Mouse (Mus musculus) intestine, embryonic 14.5 days (tissue): ENCODE results near the gene Upf2. TPM values are rescaled to one million over a fixed set of nuclear protein-coding genes. Genes with fewer than 3 reads are reported as not detected.
"Not testable (repeated sequence)": the region's sequence is repeated elsewhere in the genome, so short reads cannot be mapped to it uniquely, and the experiment has no call there.

Source experiments
- ATAC-seq: fragments of 200-750 bp; cut with Nextera tagmentation; replicated peaks from 2 replicates; pipeline ENCODE4 v1.8.0; 2017; ENCODE audit warnings: low read depth, moderate number of reproducible peaks, moderate TSS enrichment, moderate library complexity; ENCODE audit not compliant: low FRiP score, low TSS enrichment
- DNase-seq: peaks from one replicate; pipeline ENCODE4 v3.0.0-alpha.2; 2018; ENCODE audit warnings: low spot score
- H3K27ac ChIP-seq: fragments of 300-500 bp; sonication (generic); 2 replicates; pipeline ENCODE4 v1.5.1; 2014; ENCODE audit warnings: low read depth, mild to moderate bottlenecking, control low read depth
- H3K27me3 ChIP-seq: fragments of 300-500 bp; sonication (generic); replicated peaks from 2 replicates; pipeline ENCODE4 v1.6.1; 2014; ENCODE audit warnings: low read length, control low read depth; ENCODE audit not compliant: control insufficient read depth, insufficient read depth
- H3K36me3 ChIP-seq: fragments of 300-500 bp; sonication (generic); 2 replicates; pipeline ENCODE4 v1.6.1; 2014; ENCODE audit warnings: low read length, control low read depth; ENCODE audit not compliant: control insufficient read depth, insufficient read depth
- H3K4me1 ChIP-seq: fragments of 300-500 bp; sonication (generic); replicated peaks from 2 replicates; pipeline ENCODE4 v1.6.1; 2014; ENCODE audit warnings: low read length, control low read depth, mixed read lengths; ENCODE audit not compliant: control insufficient read depth, insufficient read depth
- H3K4me2 ChIP-seq: fragments of 300-500 bp; sonication (generic); 2 replicates; pipeline ENCODE4 v1.6.1; 2014; ENCODE audit warnings: low read length
- H3K4me3 ChIP-seq: fragments of 300-500 bp; sonication (generic); 2 replicates; pipeline ENCODE4 v1.5.1; 2014; ENCODE audit warnings: low read depth, low read length, control low read depth, mixed read lengths
- H3K9ac ChIP-seq: fragments of 300-500 bp; sonication (generic); 2 replicates; pipeline ENCODE4 v1.6.1; 2014; ENCODE audit warnings: mild to moderate bottlenecking, low read length
- H3K9me3 ChIP-seq: fragments of 300-500 bp; sonication (generic); 2 replicates; pipeline ENCODE4 v1.6.1; 2016; ENCODE audit warnings: low read length, control low read depth; ENCODE audit not compliant: control insufficient read depth
- WGBS: fragments of 180-500 bp; shearing (Covaris S2); extraction: QIAGEN DNeasy Blood & Tissue Kit; methylation state at CpG from one replicate; pipeline ENCODE4 v1.1.7; 2014; 5-methylcytosine and 5-hydroxymethylcytosine counted together
- polyA plus RNA-seq: library from polyadenylated mRNA; unstranded; fragments of >200 nt; fragmentation: Nextera tagmentation; extraction: Ambion mirVana; gene quantifications from 2 replicates; pipeline ENCODE4 v1.2.1, GENCODE M21; 2014

Gene Upf2
- polyA plus RNA-seq, 1 experiment from 2014 or later = 11.5 TPM

- H3K4me3 ChIP-seq = no peak overlapping the region
- no peak overlapping the region for H3K4me2 ChIP-seq
- H3K4me1 ChIP-seq = no peaks in the 10 kb centered on the region
- 86% methylated on average over 2 of the region's 2 CpGs for WGBS
- H3K9me3 ChIP-seq = no peaks in the 10 kb centered on the region
- DNase-seq = no peak
- H3K36me3 ChIP-seq = peaks cover 70% of the 10 kb centered on the region
- H3K9ac ChIP-seq = no peak overlapping the region
- no peak for ATAC-seq
- no peaks in the 10 kb centered on the region for H3K27me3 ChIP-seq
- no peak overlapping the region for H3K27ac ChIP-seq
Observed at GRCm38 (mm10) chr2:5962265-5962664, 11.0 kb downstream of the Upf2 start.

GRCm38 (mm10) chr2:5963729-5964128, 12.5 kb downstream of the Upf2 start:
- not testable (repeated sequence) for DNase-seq, H3K9me3 ChIP-seq, H3K27me3 ChIP-seq, ATAC-seq, H3K4me3 ChIP-seq, H3K27ac ChIP-seq, H3K9ac ChIP-seq, H3K4me2 ChIP-seq, H3K4me1 ChIP-seq
- 89% methylated on average over 4 of the region's 4 CpGs for WGBS
- peaks cover 56% of the 10 kb centered on the region for H3K36me3 ChIP-seq

GRCm38 (mm10) chr2:5965972-5966371, 14.7 kb downstream of the Upf2 start:
- no peak for ATAC-seq
- Histone ChIP-seq H3K36me3 (peaks cover 38% of the 10 kb centered on the region), H3K4me2 (no peak overlapping the region), H3K9me3 (no peaks in the 10 kb centered on the region), H3K4me3 (no peak overlapping the region), H3K9ac (no peak overlapping the region), H3K27me3 (no peaks in the 10 kb centered on the region), H3K27ac (no peak overlapping the region), H3K4me1 (no peaks in the 10 kb centered on the region)
- WGBS = 93% methylated on average over 3 of the region's 3 CpGs
- DNase-seq = no peak

- WGBS = 91% methylated on average over 3 of the region's 3 CpGs
- not testable (repeated sequence) for ATAC-seq, H3K4me3 ChIP-seq, H3K4me1 ChIP-seq, H3K9me3 ChIP-seq, H3K27me3 ChIP-seq, H3K27ac ChIP-seq, H3K9ac ChIP-seq, DNase-seq, H3K4me2 ChIP-seq
- peaks cover 23% of the 10 kb centered on the region for H3K36me3 ChIP-seq
Observed at GRCm38 (mm10) chr2:5970629-5971028, 19.4 kb downstream of the Upf2 start.

- Histone ChIP-seq H3K4me2 (no peak overlapping the region), H3K4me1 (no peaks in the 10 kb centered on the region), H3K9me3 (no peaks in the 10 kb centered on the region), H3K4me3 (no peak overlapping the region), H3K9ac (no peak overlapping the region), H3K27ac (no peak overlapping the region), H3K27me3 (no peaks in the 10 kb centered on the region), H3K36me3 (peaks cover 55% of the 10 kb centered on the region)
- ATAC-seq (no peak), DNase-seq (no peak)
- 94% methylated on average over 4 of the region's 4 CpGs for WGBS
Observed at GRCm38 (mm10) chr2:5977532-5977931, 26.3 kb downstream of the Upf2 start.

- no peak overlapping the region for H3K9ac ChIP-seq
- H3K9me3 ChIP-seq = no peaks in the 10 kb centered on the region
- DNase-seq (peak; percentile 57), ATAC-seq (no peak)
- peaks cover 22% of the 10 kb centered on the region for H3K36me3 ChIP-seq
- 20% methylated on average over 5 of the region's 5 CpGs for WGBS
- H3K4me1 ChIP-seq = no peaks in the 10 kb centered on the region
- H3K4me3 ChIP-seq = no peak overlapping the region
- no peaks in the 10 kb centered on the region for H3K27me3 ChIP-seq
- no peak overlapping the region for H3K4me2 ChIP-seq
- no peak overlapping the region for H3K27ac ChIP-seq
Observed at GRCm38 (mm10) chr2:5995538-5995937, 44.3 kb downstream of the Upf2 start.

GRCm38 (mm10) chr2:6003949-6004348, 52.7 kb downstream of the Upf2 start:
- no peaks in the 10 kb centered on the region for H3K4me1 ChIP-seq
- no peaks in the 10 kb centered on the region for H3K27me3 ChIP-seq
- ATAC-seq (no peak), DNase-seq (no peak)
- WGBS = 76% methylated on average over 3 of the region's 3 CpGs
- no peak overlapping the region for H3K4me3 ChIP-seq
- H3K9me3 ChIP-seq = no peaks in the 10 kb centered on the region
- no peak overlapping the region for H3K27ac ChIP-seq
- H3K4me2 ChIP-seq = no peak overlapping the region
- peaks cover 17% of the 10 kb centered on the region; the same call in 1 of the 2 replicates for H3K36me3 ChIP-seq
- H3K9ac ChIP-seq = no peak overlapping the region

GRCm38 (mm10) chr2:6014532-6014931, 63.3 kb downstream of the Upf2 start:
- no peaks in the 10 kb centered on the region for H3K27me3 ChIP-seq
- H3K9me3 ChIP-seq = no peaks in the 10 kb centered on the region
- no peak overlapping the region for H3K27ac ChIP-seq
- H3K4me1 ChIP-seq = no peaks in the 10 kb centered on the region
- H3K4me2 ChIP-seq = no peak overlapping the region
- H3K4me3 ChIP-seq = no peak overlapping the region
- ATAC-seq (no peak), DNase-seq (no peak)
- no peak overlapping the region for H3K9ac ChIP-seq
- 80% methylated on average over 5 of the region's 5 CpGs for WGBS
- peaks cover 30% of the 10 kb centered on the region for H3K36me3 ChIP-seq

GRCm38 (mm10) chr2:6015182-6015581, 63.9 kb downstream of the Upf2 start:
- DNase-seq, H3K27ac ChIP-seq, H3K4me2 ChIP-seq, H3K27me3 ChIP-seq, H3K9ac ChIP-seq, H3K4me1 ChIP-seq, H3K9me3 ChIP-seq, ATAC-seq, H3K4me3 ChIP-seq: not testable (repeated sequence)
- whole genome bisulfite sequencing = 47% methylated on average over 6 of the region's 6 CpGs
- H3K36me3 ChIP-seq = peaks cover 36% of the 10 kb centered on the region
